Mouse (Mus musculus) embryonic stem cell, embryonic (primary cell): ENCODE data around the gene Olfr1408.

ENCODE experiments used
- CTCF ChIA-PET, 4 experiments: fragments of 300-600 bp in 2 of 4; fragments of 350-600 bp in 2 of 4; sonication (Branson Sonifier 250); formaldehyde crosslinking; loops; one replicate each; lab custom pipeline; 2022; ENCODE audit warnings: inconsistent platforms in 2 of 4; lab: Charles Lee
- POLR2A ChIA-PET, 4 experiments: fragments of 300-600 bp in 2 of 4; fragments of 350-600 bp in 2 of 4; sonication (Branson Sonifier 250); formaldehyde crosslinking; loops; one replicate each; lab custom pipeline; 2022; ENCODE audit warnings: antibody characterized with exemption in 4 of 4, inconsistent platforms in 1 of 4; lab: Charles Lee

Gene Olfr1408

GRCm38 (mm10) chr1:173137274-173137673 lies at the start of gene Olfr1408:
Olfr1408 (minus strand) TSS chr1:173137374.
- CTCF ChIA-PET: no interaction called here
- POLR2A ChIA-PET: no interaction called here

- POLR2A ChIA-PET: no interaction called here
- CTCF ChIA-PET: no interaction called here
Observed at GRCm38 (mm10) chr1:173174154-173174842, 37.1 kb upstream of the Olfr1408 start.
